Mouse (Mus musculus): ENCODE data around the gene Gm9747. TPM values are rescaled to one million over a fixed set of nuclear protein-coding genes. Genes with fewer than 3 reads are reported as not detected.

Gene Gm9747
- polyA plus RNA-seq, 1 experiment: not detected

GRCm38 (mm10) chr1:82273529-82273928 is 40.6 kb downstream of the Gm9747 start:
- Histone ChIP-seq H3K4me3 (ENCODE audit: control insufficient read depth, low read depth, low read length) (no peak overlapping the region), H3K27me3 (ENCODE audit: control insufficient read depth, insufficient read depth, low read length) (no peaks in the 10 kb centered on the region), H3K27ac (ENCODE audit: control insufficient read depth, insufficient read depth, low read depth, low read length) (no peak overlapping the region), H3K4me1 (ENCODE audit: control insufficient read depth, insufficient read depth, low read length) (no peaks in the 10 kb centered on the region), H3K36me3 (ENCODE audit: control insufficient read depth, insufficient read depth, low read length) (no peaks in the 10 kb centered on the region)
- no peak for TF ChIP-seq POLR2A (IDR thresholded peaks at IDR 0.05; ENCODE audit: control insufficient read depth, low read depth, low read length)
- TF ChIP-seq CTCF (IDR thresholded peaks at IDR 0.05; ENCODE audit: control insufficient read depth, insufficient read depth, insufficient replicate concordance, low read depth, low read length): no peak

GRCm38 (mm10) chr1:82274361-82274760 is 41.4 kb downstream of the Gm9747 start:
- H3K36me3 ChIP-seq (ENCODE audit: control insufficient read depth, insufficient read depth, low read length): no peaks in the 10 kb centered on the region

GRCm38 (mm10) chr1:82279768-82280167 is 46.9 kb downstream of the Gm9747 start:
- TF ChIP-seq CTCF (IDR thresholded peaks at IDR 0.05; ENCODE audit: control insufficient read depth, insufficient read depth, insufficient replicate concordance, low read depth, low read length): no peak
- no peak for TF ChIP-seq POLR2A (IDR thresholded peaks at IDR 0.05; ENCODE audit: control insufficient read depth, low read depth, low read length)
- H3K27me3 ChIP-seq (ENCODE audit: control insufficient read depth, insufficient read depth, low read length): no peaks in the 10 kb centered on the region
- peaks cover 2% of the 10 kb centered on the region; the same call in 1 of the 2 replicates for H3K4me1 ChIP-seq (ENCODE audit: control insufficient read depth, insufficient read depth, low read length)
- H3K27ac ChIP-seq (ENCODE audit: control insufficient read depth, insufficient read depth, low read depth, low read length): no peak overlapping the region
- H3K4me3 ChIP-seq (ENCODE audit: control insufficient read depth, low read depth, low read length): no peak overlapping the region
- H3K36me3 ChIP-seq (ENCODE audit: control insufficient read depth, insufficient read depth, low read length): no peaks in the 10 kb centered on the region

More at GRCm38 (mm10) chr1:82274361-82274760, 41.4 kb downstream of the Gm9747 start:
- H3K27me3 ChIP-seq (ENCODE audit: control insufficient read depth, insufficient read depth, low read length): no peaks in the 10 kb centered on the region
- H3K27ac ChIP-seq (ENCODE audit: control insufficient read depth, insufficient read depth, low read depth, low read length): no peak overlapping the region
- no peak overlapping the region for H3K4me3 ChIP-seq (ENCODE audit: control insufficient read depth, low read depth, low read length)
- H3K4me1 ChIP-seq (ENCODE audit: control insufficient read depth, insufficient read depth, low read length): no peaks in the 10 kb centered on the region
- TF ChIP-seq CTCF (IDR thresholded peaks at IDR 0.05; ENCODE audit: control insufficient read depth, insufficient read depth, insufficient replicate concordance, low read depth, low read length) (no peak), POLR2A (IDR thresholded peaks at IDR 0.05; ENCODE audit: control insufficient read depth, low read depth, low read length) (no peak)

GRCm38 (mm10) chr1:82281823-82282222 is 48.9 kb downstream of the Gm9747 start:
- no peak for TF ChIP-seq POLR2A (IDR thresholded peaks at IDR 0.05; ENCODE audit: control insufficient read depth, low read depth, low read length)
- no peak for TF ChIP-seq CTCF (IDR thresholded peaks at IDR 0.05; ENCODE audit: control insufficient read depth, insufficient read depth, insufficient replicate concordance, low read depth, low read length)
- Histone ChIP-seq H3K4me1 (ENCODE audit: control insufficient read depth, insufficient read depth, low read length) (peaks cover 5% of the 10 kb centered on the region; the same call in 1 of the 2 replicates), H3K36me3 (ENCODE audit: control insufficient read depth, insufficient read depth, low read length) (no peaks in the 10 kb centered on the region), H3K4me3 (ENCODE audit: control insufficient read depth, low read depth, low read length) (no peak overlapping the region), H3K27ac (ENCODE audit: control insufficient read depth, insufficient read depth, low read depth, low read length) (no peak overlapping the region), H3K27me3 (ENCODE audit: control insufficient read depth, insufficient read depth, low read length) (no peaks in the 10 kb centered on the region)

GRCm38 (mm10) chr1:82282992-82283611 is 50.2 kb downstream of the Gm9747 start:
- peak overlapping the region; percentile 78 for H3K27ac ChIP-seq (ENCODE audit: control insufficient read depth, insufficient read depth, low read depth, low read length)
- peaks cover 10% of the 10 kb centered on the region for H3K4me1 ChIP-seq (ENCODE audit: control insufficient read depth, insufficient read depth, low read length)
- H3K27me3 ChIP-seq (ENCODE audit: control insufficient read depth, insufficient read depth, low read length): no peaks in the 10 kb centered on the region

GRCm38 (mm10) chr1:82283901-82284301 is 51.0 kb downstream of the Gm9747 start:
- Histone ChIP-seq H3K36me3 (ENCODE audit: control insufficient read depth, insufficient read depth, low read length) (no peaks in the 10 kb centered on the region), H3K4me1 (ENCODE audit: control insufficient read depth, insufficient read depth, low read length) (peaks cover 16% of the 10 kb centered on the region)

More at GRCm38 (mm10) chr1:82282992-82283611, 50.2 kb downstream of the Gm9747 start:
- no peaks in the 10 kb centered on the region for H3K36me3 ChIP-seq (ENCODE audit: control insufficient read depth, insufficient read depth, low read length)
- TF ChIP-seq CTCF (IDR thresholded peaks at IDR 0.05; ENCODE audit: control insufficient read depth, insufficient read depth, insufficient replicate concordance, low read depth, low read length) (no peak), POLR2A (IDR thresholded peaks at IDR 0.05; ENCODE audit: control insufficient read depth, low read depth, low read length) (peak; percentile 41; the same call in 1 of the 2 replicates)
- H3K4me3 ChIP-seq (ENCODE audit: control insufficient read depth, low read depth, low read length): peak overlapping the region; percentile 88

GRCm38 (mm10) chr1:82284403-82284802 is 51.5 kb downstream of the Gm9747 start:
- peaks cover 21% of the 10 kb centered on the region for H3K4me1 ChIP-seq (ENCODE audit: control insufficient read depth, insufficient read depth, low read length)
- no peak overlapping the region for H3K4me3 ChIP-seq (ENCODE audit: control insufficient read depth, low read depth, low read length)
- no peak for TF ChIP-seq POLR2A (IDR thresholded peaks at IDR 0.05; ENCODE audit: control insufficient read depth, low read depth, low read length)
- TF ChIP-seq CTCF (IDR thresholded peaks at IDR 0.05; ENCODE audit: control insufficient read depth, insufficient read depth, insufficient replicate concordance, low read depth, low read length): no peak

More at GRCm38 (mm10) chr1:82283901-82284301, 51.0 kb downstream of the Gm9747 start:
- Histone ChIP-seq H3K27me3 (ENCODE audit: control insufficient read depth, insufficient read depth, low read length) (no peaks in the 10 kb centered on the region), H3K4me3 (ENCODE audit: control insufficient read depth, low read depth, low read length) (no peak overlapping the region), H3K27ac (ENCODE audit: control insufficient read depth, insufficient read depth, low read depth, low read length) (peak overlapping the region; percentile 23; the same call in 1 of the 2 replicates)
- TF ChIP-seq CTCF (IDR thresholded peaks at IDR 0.05; ENCODE audit: control insufficient read depth, insufficient read depth, insufficient replicate concordance, low read depth, low read length) (no peak), POLR2A (IDR thresholded peaks at IDR 0.05; ENCODE audit: control insufficient read depth, low read depth, low read length) (no peak)

More at GRCm38 (mm10) chr1:82284403-82284802, 51.5 kb downstream of the Gm9747 start:
- H3K27me3 ChIP-seq (ENCODE audit: control insufficient read depth, insufficient read depth, low read length): no peaks in the 10 kb centered on the region
- H3K27ac ChIP-seq (ENCODE audit: control insufficient read depth, insufficient read depth, low read depth, low read length): peak overlapping the region; percentile 23; the same call in 1 of the 2 replicates
- no peaks in the 10 kb centered on the region for H3K36me3 ChIP-seq (ENCODE audit: control insufficient read depth, insufficient read depth, low read length)

Other genes starting within 250 kb of the Gm9747 start
- gene Irs1, start 58.3 kb downstream of the Gm9747 start, polyA plus RNA-seq (2012; rRNA removed): 0.41 and 0.46 TPM in 2 replicates
- gene Rhbdd1, start 83.3 kb downstream of the Gm9747 start, polyA plus RNA-seq (2012; rRNA removed): 45.3 and 46.4 TPM in 2 replicates

Data from testis, adult 2 months (tissue).